Mouse (Mus musculus) limb, embryonic 15.5 days (tissue): ENCODE results near the gene Gm9736. TPM values are rescaled to one million over a fixed set of nuclear protein-coding genes. Genes with fewer than 3 reads are reported as not detected.
"Not testable (repeated sequence)": the region's sequence is repeated elsewhere in the genome, so short reads cannot be mapped to it uniquely, and the experiment has no call there.

ENCODE experiments used
- ATAC-seq: fragments of 200-750 bp; cut with Nextera tagmentation; 2 replicates; pipeline ENCODE4 v1.8.0; 2017; ENCODE audit warnings: low read depth, moderate TSS enrichment; ENCODE audit not compliant: insufficient number of reproducible peaks, low FRiP score, low TSS enrichment
- H3K27ac ChIP-seq: fragments of 300-500 bp; sonication (generic); 2 replicates; pipeline ENCODE4 v1.5.1; 2015; ENCODE audit warnings: moderate library complexity, mild to moderate bottlenecking, inconsistent platforms
- H3K27me3 ChIP-seq: fragments of 300-500 bp; sonication (generic); 2 replicates; pipeline ENCODE4 v1.6.1; 2015; ENCODE audit warnings: inconsistent platforms
- H3K36me3 ChIP-seq: fragments of 300-500 bp; sonication (generic); 2 replicates; pipeline ENCODE4 v1.6.1; 2015; ENCODE audit warnings: inconsistent platforms
- H3K4me1 ChIP-seq: fragments of 300-500 bp; sonication (generic); 2 replicates; pipeline ENCODE4 v1.6.1; 2015; ENCODE audit warnings: inconsistent platforms
- H3K4me2 ChIP-seq: fragments of 300-500 bp; sonication (generic); 2 replicates; pipeline ENCODE4 v1.6.1; 2015; ENCODE audit warnings: mild to moderate bottlenecking, inconsistent platforms
- H3K4me3 ChIP-seq: fragments of 300-500 bp; sonication (generic); 2 replicates; pipeline ENCODE4 v1.5.1; 2015; ENCODE audit warnings: mild to moderate bottlenecking, inconsistent platforms
- H3K9ac ChIP-seq: fragments of 300-500 bp; sonication (generic); 2 replicates; pipeline ENCODE4 v1.6.1; 2015; ENCODE audit warnings: inconsistent platforms
- H3K9me3 ChIP-seq: fragments of 300-500 bp; sonication (generic); 2 replicates; pipeline ENCODE4 v1.6.1; 2016; ENCODE audit warnings: inconsistent platforms
- WGBS: fragments of 180-500 bp; shearing (Covaris S2); methylation state at CpG from one replicate; pipeline ENCODE4 v1.1.7; 2015; 5-methylcytosine and 5-hydroxymethylcytosine counted together
- polyA plus RNA-seq: library from polyadenylated mRNA; unstranded; fragments of >200 nt; fragmentation: Nextera tagmentation; extraction: Ambion mirVana; gene quantifications from 2 replicates; pipeline ENCODE4 v1.2.1, GENCODE M21; 2015

The Gm9736 gene
- polyA plus RNA-seq, 1 experiment from 2014 or later, result not detected

- WGBS, result 87% methylated on average over 1 of the region's 1 CpGs
- H3K9me3 ChIP-seq, H3K4me2 ChIP-seq: not testable (repeated sequence)
Observed at GRCm38 (mm10) chr10:77720299-77720698, 30.9 kb downstream of the Gm9736 start, which contains the start of gene Krtap12-1. Gene Krtap12-1, plus strand, starts transcription at chr10:77720599.

GRCm38 (mm10) chr10:77715507-77715906, 35.6 kb downstream of the Gm9736 start, which contains the start of gene Gm10142:
Gene Gm10142, plus strand, starts transcription at chr10:77715807.
- Histone ChIP-seq H3K36me3 (no peaks in the 10 kb centered on the region), H3K4me2 (no peak within 1 kb of the TSS), H3K4me1 (no peaks in the 10 kb centered on the region), H3K9me3 (no peaks in the 10 kb centered on the region), H3K9ac (no peak within 1 kb of the TSS), H3K4me3 (no peak within 1 kb of the TSS), H3K27me3 (no peaks in the 10 kb centered on the region), H3K27ac (no peak within 1 kb of the TSS)
- 76% methylated on average over 1 of the region's 1 CpGs for whole genome bisulfite sequencing
- no peak for ATAC-seq

More at GRCm38 (mm10) chr10:77720299-77720698, 30.9 kb downstream of the Gm9736 start, which contains the start of gene Krtap12-1:
- H3K9ac ChIP-seq, H3K36me3 ChIP-seq, H3K4me3 ChIP-seq, ATAC-seq, H3K27ac ChIP-seq, H3K4me1 ChIP-seq, H3K27me3 ChIP-seq: not testable (repeated sequence)

GRCm38 (mm10) chr10:77713734-77714133, 37.4 kb downstream of the Gm9736 start:
- Histone ChIP-seq H3K4me1 (no peaks in the 10 kb centered on the region), H3K27ac (no peak overlapping the region), H3K36me3 (no peaks in the 10 kb centered on the region), H3K4me2 (no peak overlapping the region), H3K9ac (no peak overlapping the region), H3K9me3 (no peaks in the 10 kb centered on the region), H3K27me3 (no peaks in the 10 kb centered on the region), H3K4me3 (no peak overlapping the region)
- WGBS, result 49% methylated on average over 4 of the region's 4 CpGs
- ATAC-seq, result no peak

- not testable (repeated sequence) for H3K27me3 ChIP-seq, H3K27ac ChIP-seq, H3K9ac ChIP-seq, H3K4me1 ChIP-seq, H3K9me3 ChIP-seq, H3K36me3 ChIP-seq, ATAC-seq, H3K4me3 ChIP-seq, H3K4me2 ChIP-seq
Observed at GRCm38 (mm10) chr10:77711157-77711556, 40.0 kb downstream of the Gm9736 start, which contains the start of gene Gm10024. Gene Gm10024, plus strand, starts transcription at chr10:77711457.

GRCm38 (mm10) chr10:77709831-77710230, 41.3 kb downstream of the Gm9736 start:
- 80% methylated on average over 3 of the region's 3 CpGs for WGBS
- Histone ChIP-seq H3K36me3 (no peaks in the 10 kb centered on the region), H3K27ac (no peak overlapping the region), H3K9ac (no peak overlapping the region), H3K27me3 (no peaks in the 10 kb centered on the region), H3K9me3 (no peaks in the 10 kb centered on the region; the same call in 1 of the 2 replicates), H3K4me3 (no peak overlapping the region), H3K4me1 (no peaks in the 10 kb centered on the region), H3K4me2 (no peak overlapping the region)
- no peak for ATAC-seq

- Histone ChIP-seq H3K27ac (no peak within 1 kb of the TSS), H3K4me2 (no peak within 1 kb of the TSS), H3K27me3 (no peaks in the 10 kb centered on the region), H3K4me3 (no peak within 1 kb of the TSS), H3K9ac (no peak within 1 kb of the TSS), H3K9me3 (peaks cover 3% of the 10 kb centered on the region; the same call in 1 of the 2 replicates), H3K4me1 (no peaks in the 10 kb centered on the region), H3K36me3 (no peaks in the 10 kb centered on the region)
- no peak for ATAC-seq
- WGBS, result 93% methylated on average over 1 of the region's 1 CpGs
Observed at GRCm38 (mm10) chr10:77706326-77706725, 44.8 kb downstream of the Gm9736 start, which contains the start of gene Gm10272. Gene Gm10272, plus strand, starts transcription at chr10:77706626.

Other genes with a start within 250 kb of the Gm9736 start
- gene Fam207a, start 235.6 kb downstream of the Gm9736 start, polyA plus RNA-seq, result 36.2 and 37.7 TPM in 2 replicates
- 3.5 TPM in 2 replicates for gene Itgb2, start 221.1 kb downstream of the Gm9736 start, polyA plus RNA-seq
- 145 and 158 TPM in 2 replicates for gene Pttg1ip, start 169.6 kb downstream of the Gm9736 start, polyA plus RNA-seq
- gene Sumo3, start 145.3 kb downstream of the Gm9736 start, polyA plus RNA-seq, result 343 and 347 TPM in 2 replicates
- 1.3 and 1.8 TPM in 2 replicates for gene Gm49325, start 145.2 kb downstream of the Gm9736 start, polyA plus RNA-seq
- gene Ube2g2, start 129.1 kb downstream of the Gm9736 start, polyA plus RNA-seq, result 99.8 and 127 TPM in 2 replicates
- gene Tspear, start 64.8 kb downstream of the Gm9736 start, polyA plus RNA-seq, result 2.1 and 2.8 TPM in 2 replicates
- not detected in 2 replicates for gene Gm19402, start 60.6 kb downstream of the Gm9736 start, polyA plus RNA-seq
- not detected in 2 replicates for gene Gm9508, start 54.1 kb downstream of the Gm9736 start, polyA plus RNA-seq
- gene Gm10272, start 44.7 kb downstream of the Gm9736 start, polyA plus RNA-seq, result not detected in 2 replicates
- gene Gm10024, start 39.9 kb downstream of the Gm9736 start, polyA plus RNA-seq, result 1.2 and 1.4 TPM in 2 replicates
- gene Gm10142, start 35.5 kb downstream of the Gm9736 start, polyA plus RNA-seq, result not detected in 2 replicates
- gene Krtap12-1, start 30.8 kb downstream of the Gm9736 start, polyA plus RNA-seq, result 0.29 TPM in 1 of 2 replicates, not detected in the other
- not detected in 2 replicates for gene Gm10100, start 24.9 kb downstream of the Gm9736 start, polyA plus RNA-seq
- not detected in 2 replicates for gene Gm18596, start 8.7 kb downstream of the Gm9736 start, polyA plus RNA-seq
- not detected in 2 replicates for gene Gm3233, start 8.3 kb upstream of the Gm9736 start, polyA plus RNA-seq
- not detected in 2 replicates for gene Gm3238, start 20.0 kb upstream of the Gm9736 start, polyA plus RNA-seq
- gene Gm7138, start 25.6 kb upstream of the Gm9736 start, polyA plus RNA-seq, result not detected in 2 replicates
- gene Gm3250, start 31.2 kb upstream of the Gm9736 start, polyA plus RNA-seq, result not detected in 2 replicates
- not detected in 2 replicates for gene Gm7137, start 36.8 kb upstream of the Gm9736 start, polyA plus RNA-seq
- not detected in 2 replicates for gene Gm9639, start 43.7 kb upstream of the Gm9736 start, polyA plus RNA-seq
- gene Gm19668, start 47.8 kb upstream of the Gm9736 start, polyA plus RNA-seq, result not detected in 2 replicates
- not detected in 2 replicates for gene Gm9507, start 60.5 kb upstream of the Gm9736 start, polyA plus RNA-seq
- gene Gm2696, start 63.3 kb upstream of the Gm9736 start, polyA plus RNA-seq, result not detected in 2 replicates
- gene Krtap10-4, start 75.7 kb upstream of the Gm9736 start, polyA plus RNA-seq, result not detected in 2 replicates
- 0.17 TPM in 1 of 2 replicates, not detected in the other for gene Krtap10-10, start 84.6 kb upstream of the Gm9736 start, polyA plus RNA-seq
- gene Gm36176, start 95.4 kb upstream of the Gm9736 start, polyA plus RNA-seq, result not detected in 2 replicates
- gene Gm10318, start 101.5 kb upstream of the Gm9736 start, polyA plus RNA-seq, result not detected in 2 replicates
- gene Gm3285, start 110.6 kb upstream of the Gm9736 start, polyA plus RNA-seq, result not detected in 2 replicates
- 3.8 and 4.0 TPM in 2 replicates for gene Lrrc3, start 151.2 kb upstream of the Gm9736 start, polyA plus RNA-seq
- gene Trpm2, start 219.2 kb upstream of the Gm9736 start, polyA plus RNA-seq, result 0.50 and 0.51 TPM in 2 replicates
- 23.7 and 24.2 TPM in 2 replicates for gene 1810043G02Rik, start 227.2 kb upstream of the Gm9736 start, polyA plus RNA-seq